Mouse (Mus musculus): ENCODE data around the gene Fam155a. TPM values are rescaled to one million over a fixed set of nuclear protein-coding genes. Genes with fewer than 3 reads are reported as not detected.
A peak's percentile ranks its signal among the peaks of the same experiment; 100 is the strongest.
"Not testable (repeated sequence)": the region's sequence is repeated elsewhere in the genome, so short reads cannot be mapped to it uniquely, and the experiment has no call there.

The Fam155a gene
- 1.1 and 2.8 TPM in 2 replicates for polyA plus RNA-seq (2016; fragmentation: Nextera tagmentation; extraction: Ambion mirVana)

DNA sequence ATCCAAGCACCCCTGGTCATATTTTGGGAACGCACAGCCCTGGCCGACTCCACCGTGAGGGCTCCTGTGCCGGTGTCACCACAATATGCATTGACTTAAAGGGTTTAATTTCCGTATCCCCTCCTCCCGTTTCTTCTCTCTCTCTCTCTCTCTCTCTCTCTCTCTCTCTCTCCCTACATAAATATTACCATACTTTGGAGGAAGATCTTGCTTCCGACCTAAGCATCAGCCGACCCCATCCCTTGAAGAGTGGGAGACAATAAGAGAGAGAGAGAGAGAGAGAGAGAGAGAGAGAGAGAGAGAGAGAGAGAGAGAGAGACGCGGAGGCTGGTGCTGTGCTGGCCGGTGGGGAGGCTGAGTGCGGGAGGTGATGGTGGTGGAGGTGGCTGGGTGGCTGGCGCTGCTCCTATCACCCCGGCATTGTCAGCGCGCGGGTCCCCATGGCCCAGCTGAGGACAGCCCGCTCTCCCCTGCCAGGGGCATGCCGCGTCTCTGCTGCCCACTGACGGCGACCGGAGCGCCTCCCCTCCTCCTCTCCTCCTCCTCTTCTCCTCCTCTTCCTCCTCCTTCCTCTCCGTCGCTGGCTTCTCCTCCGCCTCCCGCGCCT, at the start of gene Fam155a:
Gene Fam155a (minus strand): TSS at position 163 of the 607 bp plus-strand sequence.
- DNase-seq (ENCODE audit: low spot score): peak; percentile 39
- peaks cover 25% of the 10 kb centered on the region for H3K4me1 ChIP-seq (replicated peaks)
- peak within 1 kb of the TSS; percentile 76 for H3K4me3 ChIP-seq
- no peaks in the 10 kb centered on the region for H3K9me3 ChIP-seq
- H3K27ac ChIP-seq: peak within 1 kb of the TSS; percentile 85
- H3K27me3 ChIP-seq (ENCODE audit: insufficient read depth, poor library complexity, severe bottlenecking): peaks cover 54% of the 10 kb centered on the region
- H3K36me3 ChIP-seq: no peaks in the 10 kb centered on the region
- under 1% methylated on average over 27 of the region's 29 CpGs for WGBS

DNA sequence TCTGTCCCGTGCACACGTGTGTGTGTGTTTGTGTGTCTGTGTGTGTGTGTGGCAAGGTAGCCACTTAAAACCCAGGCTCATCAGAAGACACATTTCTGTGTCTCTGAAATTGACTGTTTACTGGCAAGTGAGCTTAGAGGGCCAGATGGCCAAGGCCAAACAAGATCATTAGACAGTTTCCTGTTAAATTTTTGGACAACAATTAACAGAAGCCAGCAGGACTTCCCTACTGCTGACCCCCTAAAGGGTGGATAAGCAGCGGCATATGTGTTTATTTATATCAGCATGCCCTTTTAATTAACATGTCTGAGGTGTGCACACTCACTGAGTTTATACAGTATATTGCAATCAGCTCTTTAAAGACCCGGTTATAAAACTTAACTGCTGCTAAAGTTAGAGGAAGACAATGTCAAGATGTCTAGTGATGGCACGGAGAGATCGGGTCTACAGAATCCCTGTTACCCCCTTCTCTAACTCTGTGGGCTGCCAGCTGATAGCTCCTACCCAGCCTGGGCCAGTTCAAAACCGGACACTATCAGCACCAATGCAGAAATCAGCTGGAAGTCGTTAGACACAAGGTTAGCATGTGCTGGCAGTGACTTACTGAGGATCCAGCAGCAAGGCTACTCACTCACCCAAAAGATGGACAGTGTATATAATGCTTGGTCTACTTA, 42.4 kb upstream of the Fam155a start:
- no peaks in the 10 kb centered on the region for H3K36me3 ChIP-seq
- no peaks in the 10 kb centered on the region for H3K27me3 ChIP-seq (ENCODE audit: insufficient read depth, poor library complexity, severe bottlenecking)
- H3K4me1 ChIP-seq (replicated peaks): peaks cover 3% of the 10 kb centered on the region; the same call in 1 of the 2 replicates
- no peak overlapping the region for H3K4me3 ChIP-seq
- no peak for DNase-seq (ENCODE audit: low spot score)
- H3K9me3 ChIP-seq: no peaks in the 10 kb centered on the region
- H3K27ac ChIP-seq: no peak overlapping the region
- WGBS: 75% methylated on average over 8 of the region's 8 CpGs

DNA sequence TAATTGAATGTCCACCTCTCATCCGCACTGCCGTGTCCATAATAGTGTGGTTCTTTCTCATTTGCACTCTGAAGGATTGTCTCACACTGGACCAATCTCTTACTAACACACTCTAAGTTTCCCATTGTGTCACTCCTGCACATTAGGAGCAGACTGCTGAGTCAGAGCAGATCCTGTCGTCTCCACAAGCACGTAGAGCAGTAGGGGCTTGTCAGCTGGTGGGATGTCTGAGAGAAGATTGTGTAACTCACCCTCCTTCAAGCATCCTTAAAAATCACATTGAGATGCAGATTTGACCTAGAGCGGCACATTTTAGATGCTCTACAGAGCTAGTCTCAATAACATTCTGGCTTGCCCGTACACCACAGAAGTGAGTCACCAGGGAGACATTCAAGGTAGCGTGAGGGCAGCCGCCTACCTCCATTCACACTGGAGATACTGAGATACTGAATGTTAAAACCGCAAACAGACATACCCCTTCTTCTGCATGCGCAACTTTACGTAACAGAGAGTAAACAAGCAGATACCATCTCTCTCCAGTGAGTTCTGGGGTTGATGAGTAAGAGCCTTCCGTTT, 40.1 kb upstream of the Fam155a start:
- H3K36me3 ChIP-seq: no peaks in the 10 kb centered on the region
- H3K27ac ChIP-seq: no peak overlapping the region
- H3K9me3 ChIP-seq: no peaks in the 10 kb centered on the region
- H3K4me3 ChIP-seq: no peak overlapping the region
- 83% methylated on average over 12 of the region's 12 CpGs for WGBS
- no peaks in the 10 kb centered on the region for H3K27me3 ChIP-seq (ENCODE audit: insufficient read depth, poor library complexity, severe bottlenecking)
- no peak for DNase-seq (ENCODE audit: low spot score)
- no peaks in the 10 kb centered on the region for H3K4me1 ChIP-seq (replicated peaks)

DNA sequence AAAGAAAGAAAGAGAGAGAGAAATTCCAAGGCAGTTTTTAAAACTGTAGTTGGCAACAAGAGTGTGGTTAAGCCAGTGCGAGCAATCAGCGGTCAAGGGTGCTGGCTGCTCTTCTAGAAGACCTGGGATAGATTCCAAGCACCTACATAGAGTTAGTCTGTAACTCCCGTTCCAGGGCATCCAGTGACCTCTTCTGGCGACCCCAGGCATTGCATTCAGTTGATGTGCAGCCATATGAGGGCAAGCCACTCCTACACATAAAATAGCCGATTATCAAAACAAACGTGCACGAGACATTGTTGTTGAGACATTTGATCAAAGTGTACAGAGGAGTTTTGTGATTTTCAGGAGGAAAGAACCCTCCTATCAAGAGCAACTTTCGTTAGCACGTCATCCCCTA, 37.6 kb upstream of the Fam155a start:
- Histone ChIP-seq H3K4me3 (no peak overlapping the region), H3K9me3 (0 out of 2 replicates have a peak, but pooled peaks cover 5% of the 10 kb centered on the region), H3K27ac (no peak overlapping the region), H3K36me3 (no peaks in the 10 kb centered on the region), H3K27me3 (ENCODE audit: insufficient read depth, poor library complexity, severe bottlenecking) (no peaks in the 10 kb centered on the region), H3K4me1 (replicated peaks) (no peaks in the 10 kb centered on the region)
- WGBS: 89% methylated on average over 9 of the region's 9 CpGs
- DNase-seq (ENCODE audit: low spot score): no peak

DNA sequence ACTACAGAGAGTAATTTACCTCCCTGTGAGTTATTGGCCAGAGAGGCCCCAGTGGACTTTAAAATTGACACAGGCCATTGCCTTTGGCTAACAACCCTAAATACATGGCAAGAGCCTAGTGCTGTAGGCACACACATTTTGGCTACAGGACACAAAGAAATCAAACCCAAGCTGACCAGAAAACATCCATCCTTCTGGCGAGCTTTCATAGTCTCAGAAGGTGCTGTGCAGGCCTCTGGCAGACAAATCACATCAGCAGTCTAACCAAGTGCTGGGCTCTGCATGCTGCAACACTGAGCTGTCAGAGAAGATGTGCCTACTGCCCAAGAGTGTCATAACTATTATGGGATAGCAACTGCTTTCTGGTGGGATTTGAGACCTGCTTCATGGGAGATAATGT, 34.7 kb upstream of the Fam155a start:
- no peaks in the 10 kb centered on the region for H3K27me3 ChIP-seq (ENCODE audit: insufficient read depth, poor library complexity, severe bottlenecking)
- WGBS: 66% methylated on average over 1 of the region's 1 CpGs
- H3K4me3 ChIP-seq: no peak overlapping the region
- DNase-seq (ENCODE audit: low spot score): no peak
- no peaks in the 10 kb centered on the region for H3K36me3 ChIP-seq
- H3K4me1 ChIP-seq (replicated peaks): no peaks in the 10 kb centered on the region
- 0 out of 2 replicates have a peak, but pooled peaks cover 6% of the 10 kb centered on the region for H3K9me3 ChIP-seq
- H3K27ac ChIP-seq: no peak overlapping the region

DNA sequence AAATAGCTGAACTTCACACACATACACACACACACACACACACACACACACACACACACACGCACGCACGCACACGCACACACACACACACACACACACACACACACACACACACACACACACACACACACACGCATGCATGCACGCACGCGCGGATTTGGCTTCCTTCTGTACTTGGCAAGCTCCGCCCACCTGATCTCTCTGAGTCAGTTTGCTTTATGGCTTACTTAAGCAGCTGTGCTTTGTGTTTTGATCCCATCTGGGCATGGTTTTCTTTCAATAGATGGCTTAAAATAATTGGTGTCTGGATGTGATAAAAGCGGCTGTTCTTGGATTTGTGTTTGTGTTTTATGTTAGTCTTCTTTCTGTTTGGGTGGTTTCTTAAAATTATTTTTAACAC, 29.4 kb upstream of the Fam155a start:
- DNase-seq (ENCODE audit: low spot score): not testable (repeated sequence)

DNA sequence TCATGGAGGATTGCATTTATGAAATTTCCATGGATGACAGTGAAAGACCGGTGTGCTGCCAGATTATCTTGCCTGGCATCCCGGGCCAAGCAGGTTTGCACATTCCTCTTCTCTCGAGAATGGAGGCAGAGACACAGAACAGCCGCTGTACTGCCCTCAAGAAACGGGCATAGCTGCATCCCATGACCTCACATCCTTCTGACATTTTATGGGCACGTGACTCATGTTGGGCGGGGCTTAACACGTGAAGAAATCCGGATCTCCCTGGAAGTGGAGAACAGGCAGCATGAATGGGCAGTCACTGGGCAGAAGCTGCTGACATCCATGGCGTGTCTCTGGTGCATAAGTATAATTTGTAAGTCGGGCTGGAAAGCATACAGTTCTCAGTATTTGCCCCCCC, 29.0 kb upstream of the Fam155a start:
- no peak overlapping the region for H3K4me3 ChIP-seq
- H3K27ac ChIP-seq: no peak overlapping the region
- WGBS: 91% methylated on average over 11 of the region's 11 CpGs
- H3K27me3 ChIP-seq (ENCODE audit: insufficient read depth, poor library complexity, severe bottlenecking): no peaks in the 10 kb centered on the region
- no peaks in the 10 kb centered on the region for H3K36me3 ChIP-seq
- 0 out of 2 replicates have a peak, but pooled peaks cover 6% of the 10 kb centered on the region for H3K9me3 ChIP-seq
- DNase-seq (ENCODE audit: low spot score): no peak
- H3K4me1 ChIP-seq (replicated peaks): no peaks in the 10 kb centered on the region

More for the DNA sequence above, 29.4 kb upstream of the Fam155a start:
- not testable (repeated sequence) for H3K4me1 ChIP-seq (replicated peaks); H3K9me3 ChIP-seq; H3K4me3 ChIP-seq; H3K27me3 ChIP-seq (ENCODE audit: insufficient read depth, poor library complexity, severe bottlenecking); H3K27ac ChIP-seq; H3K36me3 ChIP-seq
- 86% methylated on average over 7 of the region's 11 CpGs for WGBS

DNA sequence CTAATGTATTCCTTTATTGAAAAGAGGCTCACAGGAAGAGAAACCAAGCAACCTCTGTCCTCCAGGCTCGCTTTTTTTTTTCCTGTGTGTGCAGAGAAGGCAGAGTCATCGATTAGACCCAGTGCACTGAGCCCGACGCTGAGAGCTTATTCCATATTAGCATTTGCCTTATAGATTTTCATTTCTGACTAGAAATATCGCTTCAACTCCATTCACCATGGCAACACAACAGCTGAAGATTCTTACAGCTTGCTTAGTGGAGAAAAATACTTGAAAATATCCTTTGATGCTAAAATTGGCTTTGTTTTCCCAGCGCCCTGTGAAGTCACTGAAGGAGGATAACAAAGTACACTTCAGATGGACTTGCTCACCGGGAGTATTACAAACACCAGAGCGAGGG, 26.6 kb upstream of the Fam155a start:
- no peak for DNase-seq (ENCODE audit: low spot score)
- H3K9me3 ChIP-seq: no peaks in the 10 kb centered on the region
- no peak overlapping the region for H3K27ac ChIP-seq
- WGBS: 83% methylated on average over 8 of the region's 8 CpGs
- no peaks in the 10 kb centered on the region for H3K27me3 ChIP-seq (ENCODE audit: insufficient read depth, poor library complexity, severe bottlenecking)
- no peaks in the 10 kb centered on the region for H3K36me3 ChIP-seq
- H3K4me1 ChIP-seq (replicated peaks): no peaks in the 10 kb centered on the region
- no peak overlapping the region for H3K4me3 ChIP-seq

DNA sequence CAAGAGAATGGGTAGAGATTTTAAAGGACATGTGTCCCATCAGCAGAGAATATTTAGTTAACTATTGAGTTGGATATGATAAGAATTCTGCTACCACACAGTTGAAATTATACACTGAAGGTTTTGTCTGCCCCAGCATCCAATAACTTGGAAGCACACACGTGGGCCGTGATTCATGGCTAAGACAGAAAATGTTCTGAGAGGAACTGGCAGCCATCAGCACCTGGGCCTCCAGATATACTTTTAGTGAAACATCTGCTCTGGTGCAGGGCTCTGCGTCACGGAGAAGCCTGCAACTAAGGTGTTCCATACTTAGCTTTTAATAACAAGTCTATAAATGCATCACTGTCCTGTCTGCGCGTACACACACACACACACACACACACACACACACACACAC, 24.8 kb upstream of the Fam155a start:
- no peaks in the 10 kb centered on the region for H3K9me3 ChIP-seq
- no peaks in the 10 kb centered on the region for H3K27me3 ChIP-seq (ENCODE audit: insufficient read depth, poor library complexity, severe bottlenecking)
- no peak overlapping the region for H3K4me3 ChIP-seq
- H3K36me3 ChIP-seq: no peaks in the 10 kb centered on the region
- H3K4me1 ChIP-seq (replicated peaks): no peaks in the 10 kb centered on the region
- no peak overlapping the region for H3K27ac ChIP-seq
- 94% methylated on average over 6 of the region's 6 CpGs for WGBS
- DNase-seq (ENCODE audit: low spot score): no peak

DNA sequence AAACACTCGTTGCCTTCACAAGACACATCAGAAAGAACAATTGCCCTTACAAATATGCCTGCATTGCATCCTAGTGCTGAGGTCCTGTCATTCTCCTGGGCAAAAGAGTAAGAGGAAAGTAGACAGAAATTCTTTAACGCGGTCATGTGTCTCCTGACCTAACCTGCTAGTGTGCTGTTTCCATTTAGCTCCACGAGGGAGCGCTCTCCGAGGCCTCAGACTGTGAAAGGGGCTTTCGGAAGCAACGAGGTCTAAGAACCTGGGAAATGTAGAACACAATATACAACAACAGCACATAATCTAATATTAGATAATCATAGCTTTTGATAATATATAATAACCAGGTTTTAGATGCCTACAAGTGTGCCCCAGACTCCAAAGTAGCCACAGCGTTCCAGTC, 22.4 kb upstream of the Fam155a start:
- WGBS: 60% methylated on average over 9 of the region's 9 CpGs
- Histone ChIP-seq H3K36me3 (no peaks in the 10 kb centered on the region), H3K27me3 (ENCODE audit: insufficient read depth, poor library complexity, severe bottlenecking) (no peaks in the 10 kb centered on the region), H3K4me3 (no peak overlapping the region), H3K4me1 (replicated peaks) (no peaks in the 10 kb centered on the region), H3K27ac (no peak overlapping the region), H3K9me3 (no peaks in the 10 kb centered on the region)
- DNase-seq (ENCODE audit: low spot score): no peak

DNA sequence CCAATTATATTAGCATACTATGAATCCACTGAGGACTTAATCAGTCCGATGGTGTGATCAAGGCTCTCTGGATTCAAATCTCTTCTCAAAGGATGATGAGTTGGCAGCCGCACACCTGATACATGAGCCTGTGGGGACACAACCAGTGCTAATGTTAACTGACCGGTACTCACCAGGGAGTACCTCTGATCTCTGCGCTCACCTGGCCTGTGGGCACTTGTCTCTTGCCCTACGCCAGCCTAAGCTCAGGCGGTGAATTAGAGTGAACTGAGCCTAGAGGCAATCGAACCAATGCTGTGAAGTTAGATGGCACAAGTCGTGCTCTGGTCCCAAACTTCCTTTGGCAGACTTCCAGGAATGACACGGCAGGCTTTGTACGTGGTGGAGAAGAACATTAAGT, 9.4 kb upstream of the Fam155a start:
- Histone ChIP-seq H3K36me3 (no peaks in the 10 kb centered on the region), H3K4me3 (no peak overlapping the region), H3K9me3 (no peaks in the 10 kb centered on the region), H3K4me1 (replicated peaks) (no peaks in the 10 kb centered on the region), H3K27me3 (ENCODE audit: insufficient read depth, poor library complexity, severe bottlenecking) (no peaks in the 10 kb centered on the region), H3K27ac (no peak overlapping the region)
- WGBS: 86% methylated on average over 10 of the region's 10 CpGs
- DNase-seq (ENCODE audit: low spot score): no peak

DNA sequence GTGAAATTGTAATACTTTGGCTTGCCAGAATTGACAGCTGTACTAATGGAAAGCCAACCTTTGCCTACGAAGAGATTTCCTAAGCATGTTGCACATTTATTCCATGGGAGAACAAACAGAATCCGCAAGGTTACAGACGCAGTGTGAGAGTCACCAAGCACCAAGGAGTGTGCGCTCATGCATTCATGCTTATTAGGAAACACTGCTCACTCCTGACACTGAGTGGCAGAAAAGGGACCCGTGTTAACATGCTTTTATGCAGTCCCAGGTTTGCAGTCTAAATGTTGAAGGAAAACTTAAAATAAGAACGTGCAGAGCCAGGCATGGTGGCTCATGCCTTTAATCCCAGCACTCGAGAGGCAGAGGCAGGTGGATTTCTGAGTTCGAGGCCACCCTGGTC, 7.2 kb upstream of the Fam155a start:
- Histone ChIP-seq H3K4me1 (replicated peaks) (no peaks in the 10 kb centered on the region), H3K36me3 (no peaks in the 10 kb centered on the region), H3K27me3 (ENCODE audit: insufficient read depth, poor library complexity, severe bottlenecking) (peaks cover 12% of the 10 kb centered on the region), H3K4me3 (no peak overlapping the region), H3K9me3 (no peaks in the 10 kb centered on the region), H3K27ac (no peak overlapping the region)
- DNase-seq (ENCODE audit: low spot score): no peak
- 73% methylated on average over 8 of the region's 8 CpGs for WGBS

DNA sequence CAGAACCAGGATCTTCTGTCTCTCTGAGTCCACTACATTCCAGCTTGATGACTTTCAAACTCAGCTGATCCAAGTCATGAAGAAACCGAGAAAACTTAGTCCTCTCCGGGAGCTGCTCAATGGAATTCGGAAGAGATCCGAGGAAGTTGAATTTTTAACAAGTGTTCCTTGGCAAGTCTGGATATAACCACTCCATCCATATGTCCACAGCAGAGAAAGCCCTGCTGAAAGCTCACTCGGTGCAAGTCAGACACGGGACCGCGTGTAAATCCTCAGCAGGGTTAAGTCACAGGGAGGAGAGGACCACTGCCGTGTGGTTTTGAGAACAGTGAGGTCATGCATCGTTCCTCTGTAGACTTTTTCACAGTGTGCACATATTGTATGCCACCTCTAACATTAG, 5.9 kb upstream of the Fam155a start:
- 89% methylated on average over 10 of the region's 10 CpGs for WGBS

More for the DNA sequence above, 5.9 kb upstream of the Fam155a start:
- Histone ChIP-seq H3K27me3 (ENCODE audit: insufficient read depth, poor library complexity, severe bottlenecking) (peaks cover 26% of the 10 kb centered on the region), H3K4me1 (replicated peaks) (peaks cover 9% of the 10 kb centered on the region; the same call in 1 of the 2 replicates), H3K27ac (no peak overlapping the region), H3K36me3 (no peaks in the 10 kb centered on the region), H3K4me3 (no peak overlapping the region), H3K9me3 (no peaks in the 10 kb centered on the region)
- no peak for DNase-seq (ENCODE audit: low spot score)
